Mouse (Mus musculus): ENCODE results near the gene Cdk2. TPM values are rescaled to one million over a fixed set of nuclear protein-coding genes. Genes with fewer than 3 reads are reported as not detected.

Cdk2 gene
- total RNA-seq (2021) = 1 to 10 TPM; 2.0 to 3.0 TPM
- long read RNA-seq, experiment 1, partial matches to known transcripts = 1 of 2 reads
- long read RNA-seq, experiment 1, other reads (novel, unspliced or antisense) = 0 of 2 reads
- long read RNA-seq, experiment 2, partial matches to known transcripts = 0 of 3 reads
- long read RNA-seq, experiment 2, other reads (novel, unspliced or antisense) = 2 of 3 reads

GRCm38 (mm10) chr10:128704491-128705316, at the start of gene Cdk2:
Gene Cdk2, minus strand, starts transcription at chr10:128705031.
- Histone ChIP-seq H3K27ac (peak within 1 kb of the TSS; percentile 79), H3K4me3 (peak within 1 kb of the TSS; percentile 86)
- DNase-seq (ENCODE audit: low spot score in 2 of 2) = peak; percentile 83 to 84
- no peak for TF ChIP-seq CTCF (conservative IDR thresholded peaks at IDR 0.05)

DNA sequence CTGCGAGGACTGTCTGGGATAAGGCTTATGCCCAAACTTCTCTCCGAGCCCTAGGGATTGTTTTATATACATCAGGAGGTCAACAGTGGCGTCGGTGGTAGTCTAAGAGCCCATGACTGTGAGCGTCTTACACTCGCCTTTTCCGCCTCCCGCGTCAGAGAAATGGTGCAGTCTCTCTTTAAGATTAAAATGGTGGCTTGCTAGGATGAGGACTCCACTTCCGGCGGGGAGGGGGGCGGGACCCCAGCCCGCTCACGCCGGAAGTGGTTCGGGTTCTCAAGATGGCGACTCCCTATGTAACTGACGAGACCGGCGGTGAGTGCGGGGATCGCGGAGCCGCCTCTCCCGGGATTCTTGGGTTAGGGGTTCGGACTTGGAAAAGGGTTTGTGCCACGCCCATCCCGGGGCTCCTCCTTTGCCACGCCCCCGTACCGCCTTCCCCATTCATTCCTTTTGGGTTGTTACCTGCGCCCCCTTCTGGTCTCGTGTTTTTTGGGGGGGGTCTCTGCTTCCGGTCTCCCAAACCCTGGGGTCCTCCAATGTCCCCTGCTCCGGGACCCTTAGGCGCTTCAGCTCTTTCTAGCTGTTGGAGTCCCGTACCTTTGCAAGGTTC, 43.5 kb upstream of the Cdk2 start:
- DNase-seq (ENCODE audit: low spot score in 2 of 2) = peak; percentile 67 to 68
- H3K27ac ChIP-seq = peak overlapping the region; percentile 93
- TF ChIP-seq CTCF (conservative IDR thresholded peaks at IDR 0.05) = peak; percentile 66

DNA sequence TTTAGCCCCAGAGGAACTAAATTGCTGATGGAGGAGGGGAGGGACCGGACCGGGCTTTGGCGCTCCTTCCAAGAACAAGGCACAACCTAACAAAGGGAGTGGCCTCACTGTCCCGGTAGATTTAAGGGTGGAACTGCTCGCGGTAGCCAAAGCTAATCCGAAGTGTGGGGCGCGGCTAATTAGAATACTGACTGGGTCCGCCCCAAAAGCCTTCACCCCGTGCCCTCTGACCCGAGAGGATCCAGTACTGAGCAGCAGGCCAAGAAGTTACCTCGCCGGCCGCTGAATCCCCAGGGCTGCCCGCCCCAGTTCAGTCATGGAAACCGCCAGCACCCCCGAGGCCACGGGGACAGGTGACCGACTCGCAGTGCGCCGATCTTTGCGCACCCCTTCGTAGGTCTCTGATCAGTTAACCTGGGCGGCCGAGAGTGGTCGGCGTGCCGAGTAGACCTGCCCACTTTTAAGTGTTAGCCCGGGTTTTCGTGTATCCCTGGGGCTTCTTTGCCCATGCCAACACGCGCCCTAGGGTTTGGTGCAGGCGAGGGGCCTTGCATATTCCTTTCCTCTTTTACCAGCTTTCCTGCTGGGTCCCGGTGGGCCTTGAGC, 42.9 kb upstream of the Cdk2 start, which contains the start of gene Pym1:
Gene Pym1, plus strand, starts transcription at position 244 of the 606 bp plus-strand sequence.
- peak within 1 kb of the TSS; percentile 77 for H3K4me3 ChIP-seq
- H3K27ac ChIP-seq = peak within 1 kb of the TSS; percentile 93
- TF ChIP-seq CTCF (conservative IDR thresholded peaks at IDR 0.05) = no peak
- DNase-seq (ENCODE audit: low spot score in 2 of 2) = peak; percentile 26 to 44

More for the DNA sequence above, 43.5 kb upstream of the Cdk2 start:
- H3K4me3 ChIP-seq = peak overlapping the region; percentile 77

GRCm38 (mm10) chr10:128746972-128747645, 42.3 kb upstream of the Cdk2 start:
- Histone ChIP-seq H3K27ac (peak overlapping the region; percentile 93), H3K4me3 (peak overlapping the region; percentile 77)
- TF ChIP-seq CTCF (conservative IDR thresholded peaks at IDR 0.05) = no peak
- DNase-seq (ENCODE audit: low spot score in 2 of 2) = no peak

- H3K4me3 ChIP-seq = no peak overlapping the region
- TF ChIP-seq CTCF (conservative IDR thresholded peaks at IDR 0.05) = no peak
- H3K27ac ChIP-seq = no peak overlapping the region
- no peak for DNase-seq (ENCODE audit: low spot score in 2 of 2)
Observed at GRCm38 (mm10) chr10:128745946-128746613, 41.2 kb upstream of the Cdk2 start.

- peak within 1 kb of the TSS; percentile 85 for H3K27ac ChIP-seq
- peak within 1 kb of the TSS; percentile 89 for H3K4me3 ChIP-seq
- peak; percentile 73 for TF ChIP-seq CTCF (conservative IDR thresholded peaks at IDR 0.05)
- DNase-seq (ENCODE audit: low spot score in 2 of 2) = no peak
Observed at GRCm38 (mm10) chr10:128744680-128745601, 40.1 kb upstream of the Cdk2 start, which contains the start of gene Dgka. Gene Dgka, minus strand, starts transcription at chr10:128744855.

DNA sequence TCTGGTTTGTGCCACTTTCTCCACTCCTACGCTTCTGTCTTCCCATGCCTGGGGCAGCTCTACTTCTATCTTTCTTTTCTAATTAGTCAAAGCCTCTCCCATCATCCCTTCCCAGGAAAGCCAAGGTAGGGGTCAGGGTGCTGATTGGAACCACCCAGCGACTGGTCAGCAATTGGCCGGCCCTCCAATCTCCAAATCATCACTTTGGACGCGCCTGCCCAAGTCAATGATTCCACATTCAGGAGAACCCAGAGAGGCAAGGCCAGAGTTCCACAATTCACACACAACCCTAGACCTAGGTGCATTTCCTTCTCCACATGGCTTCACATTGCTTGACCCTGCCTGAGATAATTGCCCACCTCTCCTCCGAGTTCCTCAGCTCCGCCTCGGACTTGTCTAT, 39.4 kb upstream of the Cdk2 start:
- H3K27ac ChIP-seq = peak overlapping the region; percentile 85
- TF ChIP-seq CTCF (conservative IDR thresholded peaks at IDR 0.05) = no peak
- H3K4me3 ChIP-seq = peak overlapping the region; percentile 89
- DNase-seq (ENCODE audit: low spot score in 2 of 2) = no peak

GRCm38 (mm10) chr10:128743791-128744191, 39.0 kb upstream of the Cdk2 start:
- no peak for TF ChIP-seq CTCF (conservative IDR thresholded peaks at IDR 0.05)
- DNase-seq (ENCODE audit: low spot score in 2 of 2) = peak in 1 of 2 experiments; percentile 12
- peak overlapping the region; percentile 89 for H3K4me3 ChIP-seq
- H3K27ac ChIP-seq = peak overlapping the region; percentile 85

DNA sequence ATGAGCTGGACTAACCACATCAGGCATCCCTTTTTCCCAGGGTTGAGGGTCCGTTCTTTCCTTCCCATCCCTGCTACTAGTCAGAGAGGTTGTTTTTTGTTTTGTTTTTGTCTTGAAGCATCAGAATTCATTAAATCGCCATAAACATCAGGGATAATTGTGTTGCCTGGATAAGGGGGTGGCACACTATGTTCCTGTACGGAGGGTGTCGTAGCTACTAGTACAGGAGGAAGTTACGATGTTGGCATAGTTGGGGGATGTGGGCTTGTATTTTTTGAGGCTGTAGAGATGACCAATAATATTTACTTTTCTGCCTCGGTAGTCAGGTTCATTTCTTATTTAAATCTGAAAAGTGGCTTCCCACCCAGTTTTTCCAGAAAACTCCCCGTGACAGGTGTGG, 38.4 kb upstream of the Cdk2 start:
- H3K27ac ChIP-seq = peak overlapping the region; percentile 85
- TF ChIP-seq CTCF (conservative IDR thresholded peaks at IDR 0.05) = no peak
- DNase-seq (ENCODE audit: low spot score in 2 of 2) = no peak
- H3K4me3 ChIP-seq = peak overlapping the region; percentile 89

GRCm38 (mm10) chr10:128742616-128743015, 37.8 kb upstream of the Cdk2 start:
- Histone ChIP-seq H3K4me3 (peak overlapping the region; percentile 89), H3K27ac (no peak overlapping the region)
- no peak for DNase-seq (ENCODE audit: low spot score in 2 of 2)
- no peak for TF ChIP-seq CTCF (conservative IDR thresholded peaks at IDR 0.05)

DNA sequence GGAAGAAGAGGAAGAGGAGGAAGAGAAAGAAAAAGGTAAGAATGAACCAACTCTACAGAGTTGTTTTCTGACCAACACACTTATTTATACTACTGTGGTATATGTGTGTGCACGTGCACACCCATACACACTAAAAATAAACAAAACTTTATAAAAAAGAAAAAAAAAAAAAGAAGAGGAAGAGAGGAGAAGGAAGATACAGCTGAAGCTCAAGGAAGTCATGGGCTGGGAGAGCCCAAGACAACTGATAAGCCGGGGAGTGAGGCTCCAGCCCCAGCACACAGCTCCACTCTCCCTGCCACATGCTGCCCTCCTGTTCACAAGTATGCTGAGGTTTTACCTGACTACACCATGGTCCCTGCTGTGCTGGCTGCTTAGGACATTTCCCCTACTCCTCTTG, 35.5 kb upstream of the Cdk2 start:
- Histone ChIP-seq H3K4me3 (no peak overlapping the region), H3K27ac (no peak overlapping the region)
- no peak for DNase-seq (ENCODE audit: low spot score in 2 of 2)
- TF ChIP-seq CTCF (conservative IDR thresholded peaks at IDR 0.05) = no peak

Data from layer of hippocampus, adult 2 months (tissue).